Mouse (Mus musculus) gastrocnemius, adult 18-20 months (tissue): ENCODE measurements at regions not wholly inside any gene's neighbourhood (a gene's known extent, or its start where the extent isn't known, plus 50 kb on each side); places are given as distances from the start of the nearest gene placed in this dataset.

ENCODE experiments used
- DNase-seq: peaks from one replicate; pipeline ENCODE4 v3.0.0; 2021; ENCODE audit warnings: low spot score

- DNase-seq, result no peak
These were observed 53.3 kb upstream of the Prkcq start for GRCm38 (mm10) chr2:11118625-11119024.

- DNase-seq, result peak; percentile 42
These were observed 52.6 kb upstream of the Prkcq start for GRCm38 (mm10) chr2:11119301-11119700.
